Mouse (Mus musculus) cerebellum, adult 9-11 months (tissue): ENCODE measurements at regions not wholly inside any gene's neighbourhood (a gene's known extent, or its start where the extent isn't known, plus 50 kb on each side); places are given as distances from the start of the nearest gene placed in this dataset.

Source experiments
- DNase-seq: peaks from one replicate; pipeline ENCODE4 v3.0.0; 2022

DNA sequence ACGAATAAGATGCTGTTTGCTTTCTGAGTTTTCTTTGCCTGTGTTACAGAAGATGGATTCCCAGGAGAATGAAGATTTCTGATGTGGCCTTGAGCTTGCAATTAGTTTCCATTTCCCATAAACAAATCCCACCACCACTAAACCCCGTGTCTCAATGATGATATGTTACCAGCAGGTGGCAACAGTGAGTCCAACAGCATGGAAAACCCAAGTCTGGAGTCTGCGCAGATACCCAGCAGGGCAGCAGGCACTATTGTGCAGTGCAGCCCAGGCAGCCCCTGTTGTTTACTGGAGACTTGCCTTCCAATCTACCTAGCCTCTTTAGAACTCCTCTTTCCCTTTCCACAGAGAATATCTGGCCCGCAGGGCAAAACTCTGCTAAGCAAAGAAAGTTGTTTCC, 62.7 kb downstream of the Bmp2 start:
- no peak for DNase-seq

DNA sequence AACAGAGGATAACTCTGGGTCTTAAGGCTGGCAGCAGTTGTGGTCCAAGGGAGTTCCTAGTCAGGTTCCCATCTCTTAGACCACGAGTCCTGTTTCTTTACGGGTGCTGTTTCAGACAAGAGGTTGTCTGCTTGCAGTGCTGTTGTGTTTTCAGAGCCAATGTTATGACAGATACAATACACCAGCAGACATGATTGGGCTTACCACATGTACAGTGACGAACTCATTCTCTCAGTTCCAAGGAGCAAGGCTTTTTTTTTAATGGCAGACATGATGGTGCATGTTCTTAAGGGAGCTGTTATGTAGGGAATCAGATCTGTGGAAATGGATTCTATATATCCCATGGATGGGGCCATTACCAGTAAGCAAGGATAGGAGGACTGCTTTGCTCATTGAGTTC, 63.3 kb downstream of the Bmp2 start:
- DNase-seq = no peak

DNA sequence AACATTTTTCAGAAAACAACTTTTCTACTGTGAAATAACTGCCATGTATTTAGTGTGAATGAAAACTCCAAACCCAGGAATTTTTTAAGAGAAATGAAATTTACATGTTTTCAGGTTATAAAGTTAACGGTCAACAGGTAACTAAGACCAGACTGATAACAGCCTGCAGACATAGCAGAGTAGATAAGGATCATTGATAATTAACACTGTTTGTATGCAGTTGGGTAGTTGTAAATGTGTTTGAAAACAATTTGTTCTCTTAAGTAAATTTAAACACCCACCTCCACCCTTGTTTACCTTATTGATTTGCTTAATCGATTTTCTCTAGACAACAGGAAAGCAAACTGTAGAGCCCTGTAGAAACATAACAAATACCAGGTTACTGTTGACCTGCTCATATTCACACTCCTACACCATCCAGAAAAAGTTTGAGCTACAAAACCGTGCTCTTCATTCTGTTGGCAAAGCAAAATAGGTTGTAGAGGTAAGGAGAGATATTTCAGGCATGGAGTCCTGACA, 65.4 kb downstream of the Bmp2 start:
- no peak for DNase-seq

DNA sequence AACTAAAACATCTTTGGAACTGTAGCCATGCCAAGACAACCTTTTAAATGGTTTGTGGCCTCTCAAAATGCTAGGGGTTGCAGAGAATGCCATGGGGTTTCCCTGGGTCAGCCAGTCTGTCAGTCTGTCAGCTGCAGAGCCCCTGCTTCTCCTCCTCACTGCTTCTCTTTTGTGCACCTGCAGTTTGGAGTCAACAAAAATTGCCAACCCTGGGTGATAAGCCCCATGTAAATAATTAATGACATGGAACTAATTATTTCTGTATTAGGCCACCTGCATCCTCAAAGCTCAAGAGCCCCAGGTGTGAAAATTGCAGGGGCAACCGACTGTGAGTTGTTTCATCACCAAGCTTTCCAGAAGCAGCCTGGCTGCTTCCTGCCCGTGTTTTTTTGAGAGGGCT, 70.6 kb downstream of the Bmp2 start:
- no peak for DNase-seq

DNA sequence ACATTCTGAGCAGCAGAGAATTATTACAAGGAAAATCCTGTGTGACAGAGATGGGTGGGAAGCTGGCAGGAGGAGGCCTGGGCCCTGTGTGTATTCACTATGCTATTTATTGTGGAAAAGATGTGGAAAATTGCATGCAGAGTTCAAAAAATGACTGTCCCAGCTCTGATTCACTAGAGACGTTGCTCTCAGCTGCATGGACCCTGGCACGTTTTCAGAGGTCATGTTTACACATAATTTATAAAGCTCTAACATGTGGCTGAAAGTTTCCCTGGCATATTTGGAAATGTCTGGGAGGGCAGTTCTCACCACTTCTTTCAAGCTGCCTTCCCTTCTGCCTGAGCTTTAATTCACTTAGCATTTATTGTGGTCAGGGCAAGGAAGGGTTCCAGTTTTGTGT, 73.6 kb downstream of the Bmp2 start:
- DNase-seq = no peak

DNA sequence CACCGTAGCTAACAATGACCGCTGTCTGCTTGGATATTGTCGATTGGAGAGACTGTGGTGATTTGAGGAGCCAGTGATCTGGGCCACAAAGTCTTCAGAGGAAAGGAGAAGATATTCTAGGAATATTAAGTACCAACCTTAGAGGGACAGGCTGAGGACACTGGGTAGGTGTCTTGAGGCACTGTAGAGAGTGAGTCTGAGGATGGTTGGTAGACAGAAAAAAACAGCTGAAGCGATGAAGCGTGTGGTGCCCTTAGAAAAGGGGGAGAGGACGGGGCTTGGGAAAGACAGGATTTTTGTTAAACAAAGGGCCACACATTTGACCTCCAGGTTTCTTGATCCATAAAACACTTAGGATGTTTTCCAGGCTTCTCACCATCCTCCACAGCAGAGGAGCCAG, 76.9 kb downstream of the Bmp2 start:
- no peak for DNase-seq

DNA sequence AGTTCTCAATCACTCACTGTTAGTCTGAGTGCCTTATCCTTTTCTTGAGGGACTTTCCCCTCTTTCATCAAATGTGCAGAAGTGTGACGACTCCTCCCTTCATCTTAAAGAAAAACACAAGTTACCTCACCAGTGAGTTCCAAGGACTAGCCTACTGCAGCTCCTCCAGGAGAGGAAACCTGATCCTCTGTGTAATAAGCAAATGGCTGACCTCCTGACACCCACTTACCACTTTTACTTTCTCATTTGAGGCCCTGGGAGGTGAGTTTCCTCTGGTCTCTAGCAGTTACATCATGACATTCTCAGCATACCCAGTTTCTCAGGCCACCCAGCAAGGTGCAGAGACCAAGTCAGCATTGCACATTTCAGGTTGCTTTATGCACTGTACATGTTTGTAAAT, 83.5 kb downstream of the Bmp2 start:
- no peak for DNase-seq

DNA sequence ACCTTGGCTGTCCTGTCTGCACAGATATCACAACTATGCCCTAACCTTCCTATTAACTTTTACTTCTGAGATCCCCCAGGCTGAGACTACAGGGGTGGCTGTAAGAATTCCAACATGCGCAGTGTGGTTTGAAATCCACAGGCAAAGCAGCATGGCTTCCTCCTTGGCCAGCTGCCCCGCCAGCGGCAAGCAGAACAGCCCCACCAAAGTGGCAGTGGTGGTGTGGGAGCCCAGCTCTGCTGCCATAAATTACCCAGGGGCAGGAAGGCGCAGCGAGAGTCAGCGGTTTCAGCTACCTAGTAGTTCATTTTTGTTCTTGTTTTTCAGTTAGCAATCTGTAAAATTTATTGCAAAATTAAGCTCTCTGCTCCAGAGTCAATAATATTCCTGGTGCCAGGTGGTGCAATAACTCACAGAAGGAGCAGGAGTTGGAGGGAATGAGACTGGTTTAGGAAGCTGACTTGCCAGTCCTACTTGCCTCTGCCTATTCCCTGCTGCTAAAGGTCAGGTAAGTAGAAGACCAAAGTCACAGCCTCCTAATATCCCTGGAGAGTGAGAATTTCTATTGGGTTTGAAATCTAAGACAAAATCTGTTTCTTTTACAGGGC, 98.0 kb downstream of the Bmp2 start:
- no peak for DNase-seq

DNA sequence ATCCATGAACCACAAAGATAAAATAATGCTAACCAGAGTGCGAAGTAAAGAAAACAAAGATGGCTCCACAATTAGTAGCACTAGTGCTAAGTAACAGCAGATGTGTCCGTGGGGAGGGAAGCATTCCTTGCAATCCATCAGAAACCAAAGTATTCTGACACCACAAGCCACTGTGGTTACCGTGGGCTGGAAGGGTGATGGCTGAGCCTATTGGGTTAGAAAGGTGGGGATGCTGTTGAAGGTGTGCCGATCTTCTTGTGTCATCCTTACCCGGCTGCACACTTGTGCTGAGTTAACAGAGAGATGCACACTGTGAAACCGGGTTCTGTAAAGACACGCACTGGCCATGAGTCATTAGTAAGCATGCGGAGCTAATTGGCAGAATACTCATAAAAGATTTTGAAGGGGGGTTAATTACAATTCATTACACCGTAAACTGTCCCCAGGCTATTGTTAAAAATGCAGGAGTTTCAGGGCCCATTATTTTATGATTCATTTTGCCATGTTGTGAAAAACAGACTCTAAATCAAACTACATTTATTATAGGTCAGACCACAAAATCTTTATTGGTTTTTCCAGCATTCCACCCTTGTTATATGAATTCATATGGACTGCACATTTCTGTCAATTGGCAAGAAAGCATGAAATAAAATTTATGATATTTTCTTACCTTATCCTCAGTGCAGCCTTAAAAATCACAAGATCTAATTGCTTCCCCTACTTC, 114.5 kb downstream of the Bmp2 start:
- DNase-seq = no peak

DNA sequence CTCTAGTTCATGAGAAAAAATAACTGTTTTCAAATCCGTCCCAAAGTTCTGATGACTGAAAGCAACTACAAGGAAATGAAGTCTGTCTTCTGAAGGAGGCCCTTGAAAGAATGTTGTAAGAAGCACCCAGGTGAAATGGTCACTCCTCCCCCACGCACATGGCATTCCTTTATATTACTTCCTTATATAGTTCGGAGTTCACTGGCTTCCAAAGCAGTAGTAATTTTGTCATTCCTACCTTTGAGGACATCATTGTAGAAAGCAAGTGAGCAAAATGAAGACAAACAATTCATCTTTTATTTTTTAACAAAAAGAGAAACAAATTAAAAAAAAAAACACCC, 115.1 kb downstream of the Bmp2 start:
- no peak for DNase-seq

DNA sequence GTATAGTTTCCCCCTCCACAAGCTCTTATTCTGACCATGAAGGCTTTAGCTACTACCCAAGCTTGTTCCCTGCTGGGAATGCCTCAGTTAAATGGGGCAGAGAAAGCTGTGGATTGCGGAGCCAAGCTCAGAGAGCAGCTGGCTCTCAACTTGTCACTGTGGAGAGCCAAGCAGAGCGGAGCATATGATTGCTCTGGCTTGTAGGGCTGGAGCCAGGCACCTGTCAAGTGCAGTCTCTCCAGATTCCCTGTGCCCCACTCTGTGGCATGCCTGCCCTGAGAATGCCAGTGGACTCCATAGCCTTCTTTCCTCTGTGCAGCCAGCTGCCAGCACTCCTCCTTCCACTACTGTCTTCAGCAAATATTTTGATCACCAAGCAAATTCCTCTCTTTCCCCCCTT, 117.9 kb downstream of the Bmp2 start:
- DNase-seq = no peak

DNA sequence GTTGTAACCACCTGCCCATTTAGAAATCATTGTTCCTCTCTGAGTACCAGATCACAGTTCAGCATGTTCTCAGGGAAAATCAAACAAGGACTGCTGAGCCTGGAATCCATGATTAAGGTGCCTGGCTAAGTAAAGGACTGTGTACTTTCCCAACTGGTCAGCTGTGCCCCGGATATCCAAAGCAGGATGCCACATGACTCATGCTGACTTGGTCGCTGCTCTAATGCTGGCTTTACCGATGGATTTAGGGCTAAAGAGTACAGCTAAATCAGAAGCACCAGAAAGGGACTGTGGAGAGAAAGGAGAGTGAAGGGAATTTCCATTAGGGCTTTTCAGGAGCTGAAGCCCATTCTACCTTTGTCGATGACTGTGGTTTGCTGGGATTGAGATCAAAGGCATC, 119.6 kb downstream of the Bmp2 start:
- DNase-seq = no peak

DNA sequence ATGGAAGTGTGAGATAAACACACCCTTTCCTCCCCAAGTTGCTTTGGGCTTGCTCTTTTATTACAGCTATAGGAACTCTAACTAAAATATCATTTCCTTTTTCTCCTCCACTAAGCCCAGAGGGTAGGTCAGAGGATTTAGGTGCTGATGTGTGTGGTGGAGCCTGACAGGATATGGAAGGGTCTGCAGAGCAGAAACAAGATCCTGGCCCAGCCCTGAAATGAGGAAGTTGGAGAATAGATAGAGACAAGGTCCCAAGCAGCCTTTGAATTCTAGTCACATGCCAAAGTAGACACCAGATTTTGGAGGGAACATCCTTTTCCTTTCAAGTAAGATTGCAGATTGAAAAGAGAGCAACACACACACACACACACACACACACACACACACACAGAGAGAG, 132.4 kb downstream of the Bmp2 start:
- no peak for DNase-seq

DNA sequence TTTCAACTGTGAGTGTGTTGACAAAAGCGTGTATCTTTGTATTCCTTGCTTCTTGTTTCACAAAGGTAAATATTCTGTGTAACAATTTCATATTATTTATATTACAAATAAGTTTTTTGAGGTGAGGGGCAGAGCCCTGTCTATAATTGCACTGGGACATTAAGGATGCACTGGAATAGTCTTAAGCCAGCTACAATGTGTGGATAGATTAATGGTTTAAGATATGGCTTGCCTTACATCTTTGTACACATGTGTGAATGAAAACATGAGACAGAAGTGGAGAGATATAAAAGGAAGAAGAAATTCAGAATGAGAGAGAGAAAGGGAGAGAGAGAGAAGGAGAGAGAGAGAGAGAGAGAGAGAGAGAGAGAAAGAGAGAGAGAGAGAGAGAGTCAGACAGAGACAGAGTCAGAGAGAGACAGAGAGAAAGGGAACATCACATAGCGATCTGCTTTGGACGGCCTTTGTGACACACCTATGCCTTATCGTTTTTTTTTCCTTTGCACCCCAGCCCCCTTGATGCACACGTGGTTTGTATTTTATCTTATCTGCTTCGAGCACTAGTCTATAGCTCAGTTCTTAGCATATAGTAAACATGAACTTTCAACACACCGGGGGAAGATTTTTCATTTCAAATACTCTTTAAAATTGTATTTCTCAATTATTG, 136.3 kb downstream of the Bmp2 start:
- DNase-seq = no peak

DNA sequence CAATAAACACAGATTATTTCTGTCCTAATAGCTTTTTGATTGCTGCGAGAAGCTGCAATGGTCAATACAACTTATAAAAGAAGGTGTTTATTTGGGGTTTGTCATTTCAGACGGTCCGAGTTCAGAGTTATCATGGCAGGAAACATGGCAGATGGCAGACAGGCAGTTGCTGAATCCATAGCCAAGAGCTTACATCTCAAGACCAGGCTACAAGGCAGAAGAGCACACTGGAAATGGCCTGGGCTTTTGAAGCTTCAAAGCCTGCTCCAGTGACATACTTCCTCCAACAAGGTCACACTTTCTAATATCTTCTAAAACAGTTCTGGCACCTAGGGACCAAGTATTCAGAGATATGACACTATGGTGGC, 136.8 kb downstream of the Bmp2 start:
- no peak for DNase-seq

DNA sequence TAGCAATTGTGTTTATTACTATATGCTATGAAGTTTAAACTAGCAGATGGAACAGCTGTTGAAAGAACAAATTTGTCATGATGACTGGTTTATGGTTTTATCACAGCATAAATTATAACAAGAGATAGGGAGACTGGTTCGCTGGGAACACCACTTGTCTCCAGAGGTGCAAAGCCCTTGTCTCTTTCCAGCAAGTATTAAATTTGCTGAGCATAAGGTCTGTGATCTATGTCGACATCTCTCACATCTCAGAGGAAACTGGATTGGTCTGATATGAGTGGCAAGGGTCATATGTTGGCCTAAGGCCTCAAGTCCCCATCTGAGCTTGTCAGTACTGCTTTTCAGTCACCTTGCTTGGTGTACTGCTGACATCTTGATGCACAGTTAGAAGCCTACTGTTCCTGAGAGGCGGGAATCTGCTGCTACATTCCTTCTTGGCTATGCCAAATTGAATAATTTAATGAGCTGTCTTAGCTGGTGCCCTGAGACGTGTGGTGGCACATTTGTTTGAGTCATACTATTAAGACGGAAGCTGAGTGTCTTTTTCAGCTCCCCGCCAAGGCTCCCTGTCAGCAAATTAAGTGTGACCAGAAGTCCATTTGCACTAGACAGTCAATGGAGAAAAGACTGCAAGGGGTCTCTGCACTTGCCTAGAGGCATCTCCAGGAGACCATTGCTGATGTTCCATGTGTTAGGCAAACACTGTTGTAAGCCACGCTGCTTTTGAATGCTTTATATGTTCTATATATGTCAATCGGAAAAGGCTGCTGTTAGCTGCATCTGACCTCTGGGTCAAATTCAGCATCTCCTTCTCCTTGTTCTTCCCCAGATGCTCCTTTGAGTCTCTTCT, 157.0 kb downstream of the Bmp2 start:
- peak; percentile 1 for DNase-seq

DNA sequence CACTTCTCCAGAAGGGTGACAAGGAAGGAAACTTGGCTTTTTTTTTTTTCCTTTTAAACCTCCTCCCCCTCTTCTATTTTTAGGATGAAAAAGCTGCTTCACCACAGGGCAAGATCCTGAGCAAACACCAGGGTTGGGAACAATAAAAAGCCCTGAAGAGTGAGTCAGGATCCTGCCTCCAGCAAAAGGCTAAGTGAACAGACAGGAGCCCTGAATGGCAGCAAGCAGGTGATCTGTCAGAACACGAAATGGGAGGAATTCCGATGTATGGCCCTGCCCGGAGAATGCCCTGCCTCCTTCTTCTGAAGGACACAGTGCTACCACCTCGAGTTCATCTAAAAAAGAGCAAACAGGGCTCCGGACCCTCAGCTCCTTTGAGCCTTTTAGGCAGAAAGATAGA, 164.3 kb downstream of the Bmp2 start:
- no peak for DNase-seq

DNA sequence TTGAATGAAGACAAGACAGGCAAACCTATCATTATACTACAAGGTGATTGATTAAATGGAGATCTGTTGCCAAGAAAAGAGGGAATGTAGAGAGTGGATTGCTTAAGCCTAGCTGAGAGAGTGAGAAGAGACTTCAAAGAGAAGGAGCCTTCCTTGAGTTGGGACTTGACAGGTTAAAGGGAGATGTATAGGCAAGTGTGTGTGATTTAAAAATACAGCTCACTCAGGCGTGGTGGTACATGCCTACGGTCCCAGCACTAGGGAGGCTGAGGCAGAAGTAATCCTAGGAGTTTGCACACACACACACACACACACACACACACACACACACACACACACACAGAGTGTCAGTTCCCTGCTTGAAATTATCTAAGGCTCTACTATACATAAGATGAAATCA, 165.1 kb downstream of the Bmp2 start:
- no peak for DNase-seq

DNA sequence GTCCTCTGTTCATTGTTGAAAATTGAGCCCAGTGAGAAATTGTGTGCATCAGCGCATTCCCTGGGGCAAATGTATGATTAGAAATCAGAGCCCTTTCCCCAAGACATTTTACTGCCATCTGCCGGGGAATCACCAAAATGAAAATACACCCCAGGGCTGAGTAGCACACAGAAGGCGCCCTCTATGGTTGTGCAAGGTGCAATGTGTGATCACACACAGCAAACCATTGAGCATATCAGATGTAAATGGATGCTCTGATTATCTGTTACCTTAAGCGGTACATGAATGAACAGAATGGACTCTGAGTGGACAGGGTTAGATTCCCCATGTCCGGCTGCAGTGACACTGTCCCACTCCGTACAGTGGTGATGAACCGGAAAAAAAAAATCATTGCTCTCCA, 172.4 kb downstream of the Bmp2 start:
- no peak for DNase-seq

DNA sequence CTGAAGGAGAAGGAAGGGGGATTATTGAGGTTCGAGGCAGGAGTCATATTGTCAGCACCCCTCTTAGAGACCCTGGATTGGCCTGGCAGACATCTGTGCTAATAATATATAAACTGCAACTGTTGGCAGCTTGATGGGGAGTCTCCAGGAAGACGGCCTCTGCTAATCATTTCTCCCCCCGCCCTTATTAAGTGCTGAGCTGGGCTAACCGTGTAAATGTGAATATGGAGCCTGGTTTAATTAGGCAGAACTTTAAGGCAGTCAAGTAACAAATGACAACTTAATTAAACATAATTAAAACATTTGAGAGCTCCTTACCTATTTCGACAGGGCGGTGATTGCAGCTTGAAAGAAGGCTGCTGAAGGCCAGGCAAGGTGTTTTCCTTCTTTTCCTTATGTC, 172.8 kb downstream of the Bmp2 start:
- no peak for DNase-seq

DNA sequence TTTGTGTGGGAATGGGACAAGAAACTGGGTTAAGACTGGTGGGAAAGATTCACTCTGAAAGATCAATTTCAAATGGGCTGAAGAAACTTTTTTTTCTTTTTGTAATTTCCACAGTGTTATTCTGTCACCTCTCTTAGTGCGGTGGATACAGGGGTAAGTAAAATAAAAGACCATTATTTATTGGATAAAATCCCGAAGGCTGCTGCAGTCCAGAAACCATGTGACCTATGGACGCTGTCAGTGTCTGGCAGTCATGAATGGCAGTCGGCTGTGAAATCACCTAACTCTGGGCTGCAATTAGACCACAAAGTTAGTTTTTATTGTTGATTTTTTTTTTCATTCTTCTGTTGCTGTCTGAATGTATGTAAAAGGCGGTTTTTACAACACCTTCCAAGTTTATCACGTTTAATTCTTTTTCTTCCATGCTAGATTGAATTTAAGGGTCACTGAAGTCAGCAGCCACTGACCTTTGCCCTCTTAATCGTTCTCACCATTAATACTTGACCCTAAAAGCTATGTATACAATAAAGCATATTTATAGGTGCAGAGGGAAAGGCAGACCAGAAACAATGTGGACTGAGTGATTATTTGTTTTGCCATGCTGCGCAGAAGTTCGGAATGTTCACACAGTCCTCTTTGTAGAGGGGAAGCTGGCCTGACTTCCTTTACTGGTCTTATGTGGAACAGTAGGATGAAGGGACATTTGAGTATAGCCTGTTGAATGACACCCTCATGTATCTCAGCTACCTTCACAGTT, 182.7 kb downstream of the Bmp2 start:
- no peak for DNase-seq

DNA sequence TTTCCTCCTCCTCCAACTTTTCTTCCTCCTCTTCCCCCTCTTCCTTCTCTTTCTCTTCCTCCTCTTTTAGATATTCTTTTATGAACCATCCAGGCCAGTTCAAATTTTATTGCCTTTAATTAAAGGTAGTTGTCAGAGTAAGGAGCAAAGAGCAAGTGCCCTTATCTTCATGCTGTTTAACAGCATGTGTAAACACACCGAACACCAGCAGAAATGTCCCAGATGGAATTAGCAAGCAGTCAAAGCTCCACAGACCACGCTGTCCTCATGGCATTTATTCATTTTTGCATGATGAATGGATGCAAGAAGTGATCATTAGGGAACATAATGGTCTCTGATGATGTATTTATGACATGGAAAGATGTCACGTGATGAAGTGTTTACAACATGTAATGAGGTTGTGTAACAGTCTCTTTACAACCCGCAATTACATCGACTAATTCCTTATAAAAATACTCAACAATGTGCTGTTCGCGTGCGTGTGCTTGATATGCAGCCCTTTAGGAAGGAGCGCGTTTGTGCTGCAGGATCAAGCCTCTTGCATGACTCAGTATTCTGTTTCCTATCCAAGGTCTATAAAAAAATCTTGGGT, 187.0 kb downstream of the Bmp2 start:
- no peak for DNase-seq
